Mouse (Mus musculus) midbrain, postnatal 0 days (tissue): ENCODE data around the gene Ypel2. TPM values are rescaled to one million over a fixed set of nuclear protein-coding genes. Genes with fewer than 3 reads are reported as not detected.

Experiments used
- ATAC-seq: fragments of 200-750 bp; cut with Nextera tagmentation; 2 replicates; pipeline ENCODE4 v1.8.0; 2017; ENCODE audit warnings: moderate number of reproducible peaks, mild to moderate bottlenecking, moderate TSS enrichment, moderate library complexity; ENCODE audit not compliant: low FRiP score
- DNase-seq: peaks from one replicate; pipeline ENCODE4 v3.0.0-alpha.2; 2015; ENCODE audit warnings: low spot score
- H3K27ac ChIP-seq: fragments of 300-500 bp; sonication (generic); 2 replicates; pipeline ENCODE4 v1.5.1; 2014; ENCODE audit warnings: low read depth, mild to moderate bottlenecking, low read length, mixed read lengths
- H3K27me3 ChIP-seq: fragments of 300-500 bp; sonication (generic); 2 replicates; pipeline ENCODE4 v1.6.1; 2014; ENCODE audit warnings: low read length, control low read depth, mixed read lengths; ENCODE audit not compliant: insufficient read depth
- H3K36me3 ChIP-seq: fragments of 300-500 bp; sonication (generic); 2 replicates; pipeline ENCODE4 v1.6.1; 2014; ENCODE audit warnings: low read length, control low read depth, mixed read lengths; ENCODE audit not compliant: insufficient read depth
- H3K4me1 ChIP-seq: fragments of 300-500 bp; sonication (generic); 2 replicates; pipeline ENCODE4 v1.6.1; 2014; ENCODE audit warnings: mild to moderate bottlenecking, control low read depth, antibody characterized with exemption, low read length, mixed read lengths; ENCODE audit not compliant: insufficient read depth
- H3K4me2 ChIP-seq: fragments of 300-500 bp; sonication (generic); 2 replicates; pipeline ENCODE4 v1.6.1; 2014; ENCODE audit warnings: low read depth, mild to moderate bottlenecking, low read length, mixed read lengths; ENCODE audit not compliant: poor library complexity, severe bottlenecking
- H3K4me3 ChIP-seq: fragments of 300-500 bp; sonication (generic); 2 replicates; pipeline ENCODE4 v1.5.1; 2014; ENCODE audit warnings: low read depth, mild to moderate bottlenecking, low read length, moderate library complexity
- H3K9ac ChIP-seq: fragments of 300-500 bp; sonication (generic); replicated peaks from 2 replicates; pipeline ENCODE4 v1.6.1; 2014; ENCODE audit warnings: mild to moderate bottlenecking, low read length, moderate library complexity, mixed read lengths; ENCODE audit not compliant: poor library complexity, severe bottlenecking
- H3K9me3 ChIP-seq: fragments of 300-500 bp; sonication (generic); 2 replicates; pipeline ENCODE4 v1.6.1; 2016; ENCODE audit warnings: low read length, control low read depth
- CTCF ChIP-seq: IDR thresholded peaks from 2 replicates; pipeline ENCODE4 v1.5.1; 2016; ENCODE audit warnings: antibody characterized with exemption, mild to moderate bottlenecking
- WGBS: fragments of 180-500 bp; shearing (Covaris S2); extraction: QIAGEN DNeasy Blood & Tissue Kit; methylation state at CpG from one replicate; pipeline ENCODE4 v1.1.7; 2014; 5-methylcytosine and 5-hydroxymethylcytosine counted together
- polyA plus RNA-seq: library from polyadenylated mRNA; unstranded; fragments of >200 nt; fragmentation: Nextera tagmentation; extraction: Ambion mirVana; gene quantifications from 2 replicates; pipeline ENCODE4 v1.2.1, GENCODE M21; 2015
- total RNA-seq: library from RNA; depleted of rRNA; stranded (reverse); fragments of >200 nt; gene quantifications from 2 replicates; pipeline ENCODE4 v1.2.3, GENCODE M21; 2014

The Ypel2 gene
- total and polyA plus RNA-seq, 2 experiments from 2014 or later = 4.3 to 5.8 TPM

DNA sequence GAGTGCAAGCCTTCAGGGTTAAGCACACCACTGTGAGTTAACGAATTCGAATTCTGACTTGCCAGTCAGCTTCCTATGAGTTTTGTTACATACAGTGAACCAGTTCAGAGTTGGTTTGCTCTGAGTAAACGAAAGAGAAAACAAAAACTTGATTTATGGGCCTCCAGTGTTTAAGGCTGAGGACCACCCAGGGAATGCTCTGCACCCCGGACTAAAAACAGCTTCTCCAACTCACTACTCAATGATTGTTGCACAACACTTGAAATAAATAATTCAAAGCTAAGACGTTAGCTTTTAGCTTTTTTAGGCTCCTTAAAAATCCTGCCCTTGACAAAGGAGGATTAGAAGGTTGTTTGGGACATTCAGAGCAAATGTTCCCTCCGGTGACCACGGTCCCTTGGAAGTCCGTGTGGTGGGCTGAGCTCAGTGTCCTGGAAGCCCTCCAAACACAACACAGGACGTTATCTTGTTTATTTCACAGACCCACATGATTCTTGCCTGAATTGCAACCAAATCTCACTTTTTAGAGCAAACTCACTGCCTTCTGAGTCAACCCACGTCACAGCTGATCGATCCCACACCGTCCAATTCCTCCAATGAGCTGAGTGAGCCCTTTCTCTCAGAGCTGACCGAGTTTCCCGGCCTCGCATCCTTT is 38.8 kb downstream of the Ypel2 start:
- H3K9me3 ChIP-seq = no peaks in the 10 kb centered on the region
- H3K4me2 ChIP-seq = no peak overlapping the region
- no peaks in the 10 kb centered on the region for H3K27me3 ChIP-seq
- H3K9ac ChIP-seq = no peak overlapping the region
- H3K36me3 ChIP-seq = no peaks in the 10 kb centered on the region
- H3K4me3 ChIP-seq = no peak overlapping the region
- H3K27ac ChIP-seq = no peak overlapping the region
- no peak for TF ChIP-seq CTCF
- H3K4me1 ChIP-seq = no peaks in the 10 kb centered on the region
- no peak for DNase-seq
- WGBS = 77% methylated on average over 15 of the region's 15 CpGs
- ATAC-seq = no peak

DNA sequence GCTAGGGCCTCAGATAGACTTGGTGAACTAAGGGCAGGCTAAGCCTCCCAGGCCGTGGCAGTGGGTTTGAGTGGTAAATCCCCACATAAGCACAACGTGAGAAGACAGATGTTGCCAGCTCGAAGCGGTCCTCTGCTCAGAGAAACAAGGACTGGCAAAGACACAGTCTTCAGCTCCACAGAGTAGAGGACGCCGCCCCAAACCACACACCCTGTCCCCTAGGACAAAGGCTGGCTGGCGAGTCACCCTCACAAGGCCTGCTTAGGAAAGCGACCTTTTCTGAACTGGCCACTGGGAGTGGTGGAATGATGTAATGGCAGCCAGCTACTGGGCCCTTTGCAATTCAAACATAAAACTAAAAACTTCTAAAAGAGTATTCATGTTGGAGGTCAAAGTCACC is 40.4 kb downstream of the Ypel2 start:
- Histone ChIP-seq H3K4me3 (no peak overlapping the region), H3K27ac (no peak overlapping the region), H3K9me3 (no peaks in the 10 kb centered on the region), H3K4me2 (no peak overlapping the region), H3K36me3 (no peaks in the 10 kb centered on the region), H3K9ac (no peak overlapping the region), H3K4me1 (no peaks in the 10 kb centered on the region), H3K27me3 (no peaks in the 10 kb centered on the region)
- TF ChIP-seq CTCF = no peak
- 79% methylated on average over 8 of the region's 8 CpGs for WGBS
- ATAC-seq (no peak), DNase-seq (no peak)

DNA sequence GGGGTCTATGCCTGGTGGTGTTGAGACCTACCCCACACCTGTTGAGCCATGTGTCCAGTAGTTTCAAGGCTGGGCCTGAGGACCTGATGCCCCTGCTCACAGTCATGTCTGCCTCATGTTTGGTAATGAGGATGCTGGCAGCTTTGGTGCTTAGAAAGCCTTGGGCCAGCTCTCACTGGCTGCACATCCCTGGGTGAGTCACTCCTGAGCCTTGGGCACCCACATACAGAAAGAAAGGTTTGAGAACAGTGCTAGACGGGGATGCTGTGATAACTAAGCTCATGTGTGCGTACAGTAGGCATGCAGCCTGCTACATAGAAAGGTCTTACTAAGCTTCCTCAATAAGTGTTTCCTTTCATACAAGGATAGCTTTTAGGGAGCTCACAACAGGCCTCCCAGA is 40.8 kb downstream of the Ypel2 start:
- DNase-seq (no peak), ATAC-seq (no peak)
- Histone ChIP-seq H3K4me2 (no peak overlapping the region), H3K27ac (no peak overlapping the region), H3K4me1 (no peaks in the 10 kb centered on the region), H3K9ac (no peak overlapping the region), H3K4me3 (no peak overlapping the region), H3K27me3 (no peaks in the 10 kb centered on the region), H3K36me3 (no peaks in the 10 kb centered on the region), H3K9me3 (no peaks in the 10 kb centered on the region)
- 90% methylated on average over 2 of the region's 2 CpGs for WGBS
- no peak for TF ChIP-seq CTCF

- H3K9me3 ChIP-seq = no peaks in the 10 kb centered on the region
- no peak for DNase-seq
- WGBS = 64% methylated on average over 8 of the region's 8 CpGs
- H3K27me3 ChIP-seq = no peaks in the 10 kb centered on the region
- no peak overlapping the region for H3K27ac ChIP-seq
- no peak for TF ChIP-seq CTCF
- H3K4me3 ChIP-seq = no peak overlapping the region
- ATAC-seq = no peak
- no peak overlapping the region for H3K4me2 ChIP-seq
- H3K9ac ChIP-seq = no peak overlapping the region
- H3K4me1 ChIP-seq = no peaks in the 10 kb centered on the region
- no peaks in the 10 kb centered on the region for H3K36me3 ChIP-seq
These were observed 41.8 kb downstream of the Ypel2 start for GRCm38 (mm10) chr11:86951672-86952071.

GRCm38 (mm10) chr11:86950491-86950890 is 43.0 kb downstream of the Ypel2 start:
- Histone ChIP-seq H3K36me3 (no peaks in the 10 kb centered on the region), H3K27ac (0 out of 2 replicates have a peak overlapping the region, but pooled peaks have one; percentile 18), H3K9ac (no peak overlapping the region), H3K4me1 (no peaks in the 10 kb centered on the region), H3K9me3 (no peaks in the 10 kb centered on the region), H3K4me3 (no peak overlapping the region), H3K4me2 (no peak overlapping the region), H3K27me3 (no peaks in the 10 kb centered on the region)
- no peak for DNase-seq
- no peak for ATAC-seq
- TF ChIP-seq CTCF = no peak
- 66% methylated on average over 3 of the region's 3 CpGs for WGBS

- Histone ChIP-seq H3K9ac (no peak overlapping the region), H3K9me3 (no peaks in the 10 kb centered on the region), H3K36me3 (no peaks in the 10 kb centered on the region), H3K4me2 (no peak overlapping the region), H3K27me3 (no peaks in the 10 kb centered on the region), H3K4me1 (no peaks in the 10 kb centered on the region), H3K4me3 (no peak overlapping the region), H3K27ac (no peak overlapping the region)
- DNase-seq = no peak
- WGBS = 60% methylated on average over 9 of the region's 9 CpGs
- no peak for ATAC-seq
- TF ChIP-seq CTCF = no peak
These were observed 43.5 kb downstream of the Ypel2 start for GRCm38 (mm10) chr11:86949951-86950441.
